Mouse (Mus musculus) gonadal fat pad, adult 2 months (tissue): ENCODE results near the gene Ulk1. TPM values are rescaled to one million over a fixed set of nuclear protein-coding genes. Genes with fewer than 3 reads are reported as not detected.
A peak's percentile ranks its signal among the peaks of the same experiment; 100 is the strongest.
"Not testable (repeated sequence)": the region's sequence is repeated elsewhere in the genome, so short reads cannot be mapped to it uniquely, and the experiment has no call there.

Experiments
- DNase-seq: peaks from one replicate; pipeline ENCODE4 v3.0.0-alpha.2; 2012; ENCODE audit warnings: low read depth
- polyA plus RNA-seq: library from polyadenylated mRNA; depleted of rRNA; stranded (reverse); fragments of >200 nt; gene quantifications from 2 replicates; pipeline ENCODE4 v1.2.3, GENCODE M21; 2012; rRNA removed

Ulk1 gene
- polyA plus RNA-seq, result 36.0 and 43.5 TPM in 2 replicates

GRCm38 (mm10) chr5:110809667-110810325 is at the start of gene Ulk1:
Ulk1 (minus strand) TSS chr5:110810097.
- no peak for DNase-seq

- no peak for DNase-seq
Observed at GRCm38 (mm10) chr5:110859013-110859650, 49.2 kb upstream of the Ulk1 start.

GRCm38 (mm10) chr5:110857091-110857490 is 47.2 kb upstream of the Ulk1 start:
- no peak for DNase-seq

- no peak for DNase-seq
Observed at GRCm38 (mm10) chr5:110852990-110853389, 43.1 kb upstream of the Ulk1 start.

- no peak for DNase-seq
Observed at GRCm38 (mm10) chr5:110841046-110841862, 31.4 kb upstream of the Ulk1 start.

GRCm38 (mm10) chr5:110840465-110840864 is 30.6 kb upstream of the Ulk1 start:
- no peak for DNase-seq

- DNase-seq, result peak; percentile 95
Observed at GRCm38 (mm10) chr5:110839678-110840365, 29.9 kb upstream of the Ulk1 start, which contains the start of the genes Hscb and Chek2. Hscb (minus strand) TSS chr5:110839777. Chek2 (plus strand) TSS chr5:110839979.

GRCm38 (mm10) chr5:110839038-110839677 is 29.3 kb upstream of the Ulk1 start:
- no peak for DNase-seq

- DNase-seq, result not testable (repeated sequence)
Observed at GRCm38 (mm10) chr5:110838016-110838415, 28.1 kb upstream of the Ulk1 start.

GRCm38 (mm10) chr5:110835959-110836358 is 26.1 kb upstream of the Ulk1 start:
- no peak for DNase-seq

- no peak for DNase-seq
Observed at GRCm38 (mm10) chr5:110831036-110831720, 21.3 kb upstream of the Ulk1 start.

- DNase-seq, result no peak
Observed at GRCm38 (mm10) chr5:110827576-110827975, 17.7 kb upstream of the Ulk1 start.

GRCm38 (mm10) chr5:110826781-110827495 is 17.0 kb upstream of the Ulk1 start:
- DNase-seq, result no peak

- DNase-seq, result no peak
Observed at GRCm38 (mm10) chr5:110824421-110824820, 14.5 kb upstream of the Ulk1 start.

- no peak for DNase-seq
Observed at GRCm38 (mm10) chr5:110808821-110809666, 853 bp downstream of the Ulk1 start.

GRCm38 (mm10) chr5:110808061-110808631 is 1.8 kb downstream of the Ulk1 start:
- no peak for DNase-seq

GRCm38 (mm10) chr5:110807453-110807852 is 2.4 kb downstream of the Ulk1 start:
- DNase-seq, result no peak

GRCm38 (mm10) chr5:110806676-110807075 is 3.2 kb downstream of the Ulk1 start:
- no peak for DNase-seq

- DNase-seq, result no peak
Observed at GRCm38 (mm10) chr5:110806154-110806553, 3.7 kb downstream of the Ulk1 start.
